Mouse (Mus musculus): ENCODE results near the gene Atoh7. TPM values are rescaled to one million over a fixed set of nuclear protein-coding genes. Genes with fewer than 3 reads are reported as not detected.

Atoh7 gene
- total RNA-seq, 1 experiment = not detected

GRCm38 (mm10) chr10:63121961-63122360 is 22.5 kb downstream of the Atoh7 start:
- Histone ChIP-seq H3K27ac (ENCODE audit: insufficient read depth, low read depth, low read length, poor library complexity, severe bottlenecking) (no peak overlapping the region), H3K9me3 (ENCODE audit: control insufficient read depth, insufficient read depth, low read depth, low read length) (no peaks in the 10 kb centered on the region), H3K36me3 (ENCODE audit: control insufficient read depth, insufficient read depth, low read length, poor library complexity, severe bottlenecking) (no peaks in the 10 kb centered on the region), H3K9ac (ENCODE audit: insufficient read depth, low read depth, low read length, poor library complexity, severe bottlenecking) (no peak overlapping the region), H3K4me3 (ENCODE audit: insufficient read depth in 1 of 2, low read depth in 1 of 2, low read length in 2 of 2, poor library complexity in 1 of 2, severe bottlenecking in 1 of 2) (no peak overlapping the region), H3K4me1 (ENCODE audit: control insufficient read depth in 2 of 2, insufficient read depth in 2 of 2, low read length in 2 of 2, poor library complexity in 1 of 2) (no peaks in the 10 kb centered on the region; a peak in 1 of 4 replicates)
- in situ Hi-C loops (cut with MboI; ENCODE audit: low sequenced_read_pairs in 2 of 2, unreplicated experiment in 2 of 2) = no loop called here
- DNase-seq (ENCODE audit: low read depth, low spot score) = no peak
- TF ChIP-seq MAFK (IDR thresholded peaks at IDR 0.05; ENCODE audit: insufficient read depth, low read depth, low read length) (no peak), CHD2 (IDR thresholded peaks at IDR 0.05; ENCODE audit: low read depth, low read length) (no peak), ZNF384 (IDR thresholded peaks at IDR 0.05; ENCODE audit: low read depth, low read length) (no peak), ZC3H11A (IDR thresholded peaks at IDR 0.05; ENCODE audit: borderline replicate concordance, low read depth, low read length) (no peak), HCFC1 (IDR thresholded peaks at IDR 0.05; ENCODE audit: borderline replicate concordance, insufficient read depth, low read length) (no peak)

- Histone ChIP-seq H3K9ac (ENCODE audit: insufficient read depth, low read depth, low read length, poor library complexity, severe bottlenecking) (no peak overlapping the region), H3K4me1 (ENCODE audit: control insufficient read depth in 2 of 2, insufficient read depth in 2 of 2, low read length in 2 of 2, poor library complexity in 1 of 2) (no peaks in the 10 kb centered on the region; a peak in 1 of 4 replicates), H3K36me3 (ENCODE audit: control insufficient read depth, insufficient read depth, low read length, poor library complexity, severe bottlenecking) (no peaks in the 10 kb centered on the region), H3K9me3 (ENCODE audit: control insufficient read depth, insufficient read depth, low read depth, low read length) (no peaks in the 10 kb centered on the region), H3K4me3 (ENCODE audit: insufficient read depth in 1 of 2, low read depth in 1 of 2, low read length in 2 of 2, poor library complexity in 1 of 2, severe bottlenecking in 1 of 2) (no peak overlapping the region; a peak in 1 of 4 replicates), H3K27ac (ENCODE audit: insufficient read depth, low read depth, low read length, poor library complexity, severe bottlenecking) (no peak overlapping the region)
- in situ Hi-C loops (cut with MboI; ENCODE audit: low sequenced_read_pairs in 2 of 2, unreplicated experiment in 2 of 2) = no loop called here
- TF ChIP-seq MAFK (IDR thresholded peaks at IDR 0.05; ENCODE audit: insufficient read depth, low read depth, low read length) (no peak), ZNF384 (IDR thresholded peaks at IDR 0.05; ENCODE audit: low read depth, low read length) (no peak), ZC3H11A (IDR thresholded peaks at IDR 0.05; ENCODE audit: borderline replicate concordance, low read depth, low read length) (no peak), HCFC1 (IDR thresholded peaks at IDR 0.05; ENCODE audit: borderline replicate concordance, insufficient read depth, low read length) (peak; percentile 92), CHD2 (IDR thresholded peaks at IDR 0.05; ENCODE audit: low read depth, low read length) (no peak)
- DNase-seq (ENCODE audit: low read depth, low spot score) = peak; percentile 49
Measured at GRCm38 (mm10) chr10:63122516-63122915, 23.1 kb downstream of the Atoh7 start.

- Histone ChIP-seq H3K27ac (ENCODE audit: insufficient read depth, low read depth, low read length, poor library complexity, severe bottlenecking) (no peak overlapping the region), H3K9me3 (ENCODE audit: control insufficient read depth, insufficient read depth, low read depth, low read length) (no peaks in the 10 kb centered on the region), H3K4me3 (ENCODE audit: insufficient read depth in 1 of 2, low read depth in 1 of 2, low read length in 2 of 2, poor library complexity in 1 of 2, severe bottlenecking in 1 of 2) (no peak overlapping the region), H3K4me1 (ENCODE audit: control insufficient read depth in 2 of 2, insufficient read depth in 2 of 2, low read length in 2 of 2, poor library complexity in 1 of 2) (no peaks in the 10 kb centered on the region; a peak in 1 of 4 replicates), H3K36me3 (ENCODE audit: control insufficient read depth, insufficient read depth, low read length, poor library complexity, severe bottlenecking) (no peaks in the 10 kb centered on the region), H3K9ac (ENCODE audit: insufficient read depth, low read depth, low read length, poor library complexity, severe bottlenecking) (no peak overlapping the region)
- DNase-seq (ENCODE audit: low read depth, low spot score) = no peak
- TF ChIP-seq CHD2 (IDR thresholded peaks at IDR 0.05; ENCODE audit: low read depth, low read length) (no peak), ZC3H11A (IDR thresholded peaks at IDR 0.05; ENCODE audit: borderline replicate concordance, low read depth, low read length) (no peak), MAFK (IDR thresholded peaks at IDR 0.05; ENCODE audit: insufficient read depth, low read depth, low read length) (no peak), ZNF384 (IDR thresholded peaks at IDR 0.05; ENCODE audit: low read depth, low read length) (no peak), HCFC1 (IDR thresholded peaks at IDR 0.05; ENCODE audit: borderline replicate concordance, insufficient read depth, low read length) (no peak)
- in situ Hi-C loops (cut with MboI; ENCODE audit: low sequenced_read_pairs in 2 of 2, unreplicated experiment in 2 of 2) = no loop called here
Measured at GRCm38 (mm10) chr10:63123141-63123540, 23.7 kb downstream of the Atoh7 start.

GRCm38 (mm10) chr10:63124016-63124415 is 24.6 kb downstream of the Atoh7 start:
- no peak overlapping the region for H3K4me3 ChIP-seq (ENCODE audit: insufficient read depth in 1 of 2, low read depth in 1 of 2, low read length in 2 of 2, poor library complexity in 1 of 2, severe bottlenecking in 1 of 2)
- H3K9me3 ChIP-seq (ENCODE audit: control insufficient read depth, insufficient read depth, low read depth, low read length) = no peaks in the 10 kb centered on the region
- no peak overlapping the region for H3K27ac ChIP-seq (ENCODE audit: insufficient read depth, low read depth, low read length, poor library complexity, severe bottlenecking)
- TF ChIP-seq MAFK (IDR thresholded peaks at IDR 0.05; ENCODE audit: insufficient read depth, low read depth, low read length) (no peak), ZNF384 (IDR thresholded peaks at IDR 0.05; ENCODE audit: low read depth, low read length) (no peak), HCFC1 (IDR thresholded peaks at IDR 0.05; ENCODE audit: borderline replicate concordance, insufficient read depth, low read length) (no peak), ZC3H11A (IDR thresholded peaks at IDR 0.05; ENCODE audit: borderline replicate concordance, low read depth, low read length) (no peak), CHD2 (IDR thresholded peaks at IDR 0.05; ENCODE audit: low read depth, low read length) (no peak)
- H3K36me3 ChIP-seq (ENCODE audit: control insufficient read depth, insufficient read depth, low read length, poor library complexity, severe bottlenecking) = no peaks in the 10 kb centered on the region
- no peaks in the 10 kb centered on the region; a peak in 1 of 4 replicates for H3K4me1 ChIP-seq (ENCODE audit: control insufficient read depth in 2 of 2, insufficient read depth in 2 of 2, low read length in 2 of 2, poor library complexity in 1 of 2)
- in situ Hi-C loops (cut with MboI; ENCODE audit: low sequenced_read_pairs in 2 of 2, unreplicated experiment in 2 of 2) = no loop called here
- DNase-seq (ENCODE audit: low read depth, low spot score) = no peak
- H3K9ac ChIP-seq (ENCODE audit: insufficient read depth, low read depth, low read length, poor library complexity, severe bottlenecking) = no peak overlapping the region

- Histone ChIP-seq H3K9ac (ENCODE audit: insufficient read depth, low read depth, low read length, poor library complexity, severe bottlenecking) (no peak overlapping the region), H3K4me1 (ENCODE audit: control insufficient read depth in 2 of 2, insufficient read depth in 2 of 2, low read length in 2 of 2, poor library complexity in 1 of 2) (no peaks in the 10 kb centered on the region; a peak in 1 of 4 replicates), H3K9me3 (ENCODE audit: control insufficient read depth, insufficient read depth, low read depth, low read length) (no peaks in the 10 kb centered on the region), H3K4me3 (ENCODE audit: insufficient read depth in 1 of 2, low read depth in 1 of 2, low read length in 2 of 2, poor library complexity in 1 of 2, severe bottlenecking in 1 of 2) (no peak overlapping the region), H3K36me3 (ENCODE audit: control insufficient read depth, insufficient read depth, low read length, poor library complexity, severe bottlenecking) (no peaks in the 10 kb centered on the region), H3K27ac (ENCODE audit: insufficient read depth, low read depth, low read length, poor library complexity, severe bottlenecking) (no peak overlapping the region)
- in situ Hi-C loops (cut with MboI; ENCODE audit: low sequenced_read_pairs in 2 of 2, unreplicated experiment in 2 of 2) = no loop called here
- DNase-seq (ENCODE audit: low read depth, low spot score) = peak; percentile 76
- TF ChIP-seq CHD2 (IDR thresholded peaks at IDR 0.05; ENCODE audit: low read depth, low read length) = no peak
- TF ChIP-seq MAFK (IDR thresholded peaks at IDR 0.05; ENCODE audit: insufficient read depth, low read depth, low read length) = no peak
- no peak for TF ChIP-seq ZC3H11A (IDR thresholded peaks at IDR 0.05; ENCODE audit: borderline replicate concordance, low read depth, low read length)
- no peak for TF ChIP-seq HCFC1 (IDR thresholded peaks at IDR 0.05; ENCODE audit: borderline replicate concordance, insufficient read depth, low read length)
- TF ChIP-seq ZNF384 (IDR thresholded peaks at IDR 0.05; ENCODE audit: low read depth, low read length) = no peak
Measured at GRCm38 (mm10) chr10:63125343-63125742, 25.9 kb downstream of the Atoh7 start.

Measured in ES-E14 (cell line).